35 mouse cellular contexts compared by ENCODE assay signal in genomic region chr9:111449880-111450279, GRCm38 (mm10). TPM values are rescaled to one million over a fixed set of nuclear protein-coding genes. Genes with fewer than 3 reads are reported as not detected.
"Had no signal": no experiment of that assay in that cellular context is flagged by ENCODE, and none has a peak within 500 bp of the region (broad histone marks: within the 10 kb centered on the region; RNA-seq: fewer than 3 reads in every experiment).

No protein-coding gene starts in this region.

- H3K27ac ChIP-seq: left cerebral cortex, adult 2 months; limb, embryonic 12.5 days; limb, embryonic 13.5 days; liver, embryonic 12.5 days; liver, embryonic 13.5 days; liver, embryonic 14.5 days; liver, embryonic 15.5 days; lung, embryonic 15.5 days; macrophage; midbrain, embryonic 10.5 days; midbrain, embryonic 12.5 days; midbrain, embryonic 13.5 days; midbrain, embryonic 15.5 days; neural tube, embryonic 12.5 days; neural tube, embryonic 13.5 days had no signal

- H3K4me2 ChIP-seq: limb, embryonic 12.5 days; limb, embryonic 13.5 days; liver, embryonic 11.5 days; liver, embryonic 12.5 days; liver, embryonic 13.5 days; liver, embryonic 15.5 days; lung, embryonic 14.5 days; lung, embryonic 15.5 days; midbrain, embryonic 11.5 days; midbrain, embryonic 12.5 days; midbrain, embryonic 13.5 days; midbrain, embryonic 15.5 days; neural tube, embryonic 12.5 days; neural tube, embryonic 13.5 days had no signal

- DNase-seq: left cerebral cortex, postnatal 4 days; liver; liver, embryonic 13.5 days; lung, adult 18-20 months; lung, adult 2 months; lung, embryonic 14.5 days; lung, postnatal 10 days; lung, postnatal 14 days; lung, postnatal 36 days; lung, postnatal 4 days; midbrain, embryonic 14.5 days had no signal

- H3K4me1 ChIP-seq: limb, embryonic 12.5 days; limb, embryonic 13.5 days; liver, embryonic 13.5 days; liver, embryonic 15.5 days; lung, embryonic 15.5 days; megakaryocyte, embryonic 14.5 days; midbrain, embryonic 10.5 days; midbrain, embryonic 12.5 days; midbrain, embryonic 13.5 days; midbrain, embryonic 15.5 days; neural tube, embryonic 12.5 days; neural tube, embryonic 13.5 days had no signal

- H3K9ac ChIP-seq: limb, embryonic 12.5 days; limb, embryonic 13.5 days; liver, embryonic 12.5 days; liver, embryonic 13.5 days; liver, embryonic 14.5 days; liver, embryonic 15.5 days; lung, embryonic 14.5 days; lung, embryonic 15.5 days; midbrain, embryonic 12.5 days; midbrain, embryonic 13.5 days; midbrain, embryonic 15.5 days; neural tube, embryonic 12.5 days; neural tube, embryonic 13.5 days had no signal

- ATAC-seq: liver, embryonic 12.5 days; lung, postnatal 0 days; midbrain, embryonic 13.5 days; midbrain, embryonic 15.5 days; midbrain, embryonic 16.5 days had no signal

- H3K36me3 ChIP-seq: limb, embryonic 12.5 days; limb, embryonic 13.5 days; liver, embryonic 12.5 days; liver, embryonic 13.5 days; liver, embryonic 15.5 days; lung, embryonic 15.5 days; midbrain, embryonic 10.5 days; midbrain, embryonic 12.5 days; midbrain, embryonic 13.5 days; midbrain, embryonic 15.5 days; neural tube, embryonic 12.5 days; neural tube, embryonic 13.5 days had no signal

- H3K27me3 ChIP-seq: limb, embryonic 12.5 days; limb, embryonic 13.5 days; liver, embryonic 12.5 days; liver, embryonic 13.5 days; liver, embryonic 15.5 days; lung, embryonic 15.5 days; megakaryocyte, embryonic 14.5 days; midbrain, embryonic 12.5 days; midbrain, embryonic 13.5 days; midbrain, embryonic 15.5 days; neural tube, embryonic 12.5 days; neural tube, embryonic 13.5 days had no signal

- H3K4me3 ChIP-seq: left cerebral cortex, adult 2 months; limb, embryonic 12.5 days; limb, embryonic 13.5 days; liver, embryonic 12.5 days; liver, embryonic 13.5 days; liver, embryonic 15.5 days; lung, embryonic 15.5 days; megakaryocyte, embryonic 14.5 days; midbrain, embryonic 10.5 days; midbrain, embryonic 12.5 days; midbrain, embryonic 13.5 days; midbrain, embryonic 15.5 days; myocyte; neural tube, embryonic 12.5 days; neural tube, embryonic 13.5 days had no signal

- H3K9me3 ChIP-seq: limb, embryonic 12.5 days; limb, embryonic 13.5 days; liver, embryonic 12.5 days; liver, embryonic 13.5 days; liver, embryonic 15.5 days; lung, embryonic 15.5 days; megakaryocyte, embryonic 14.5 days; midbrain, embryonic 10.5 days; midbrain, embryonic 12.5 days; midbrain, embryonic 13.5 days; midbrain, embryonic 15.5 days; neural tube, embryonic 12.5 days; neural tube, embryonic 13.5 days had no signal

RNA-seq across cellular contexts. Expression of gene Dclk3, which starts 11.0 kb away (rescaled TPM):
- total RNA-seq: megakaryocyte progenitor cell, adult 5-6 weeks; megakaryocyte, adult 5-6 weeks; megakaryocyte-erythroid progenitor cell, adult 5-6 weeks; monocyte, adult 5-6 weeks had no signal
- polyA plus RNA-seq: liver, embryonic 13.5 days; liver, embryonic 15.5 days; lung, embryonic 14.5 days; macrophage; myocyte had no signal
